Mouse (Mus musculus): Measurements from ENCODE around the gene 3110082I17Rik.

DNA sequence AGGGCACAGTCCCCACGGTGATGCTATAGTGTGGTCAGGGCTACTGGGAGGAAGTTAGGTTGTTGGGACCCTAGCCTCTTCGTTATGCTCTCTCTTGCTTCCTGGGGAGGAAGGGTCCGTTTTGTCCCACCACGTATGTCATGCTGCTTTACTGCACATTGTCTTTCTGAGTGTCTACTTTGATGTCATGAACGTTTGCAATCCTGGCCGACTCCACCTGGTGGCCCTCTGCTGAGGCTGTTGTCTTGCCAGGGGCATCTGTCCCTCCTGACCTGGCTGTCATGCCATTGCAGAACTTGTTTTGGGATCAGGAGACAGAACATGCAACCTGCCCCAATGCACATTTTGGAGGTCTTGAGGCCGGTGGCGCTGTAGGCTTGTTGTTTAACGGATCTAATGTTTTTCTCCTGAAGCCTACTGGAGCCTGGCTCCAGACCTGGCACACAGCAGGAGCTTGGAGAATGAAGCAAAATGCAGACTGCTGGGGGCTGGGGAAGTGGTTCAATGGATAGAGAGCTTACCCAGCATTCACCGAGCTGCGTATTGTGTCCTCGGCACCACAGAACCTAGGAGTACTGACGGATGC, 134.1 kb downstream of the 3110082I17Rik start:
- TF ChIP-seq TCF12 (IDR thresholded peaks at IDR 0.05; ENCODE audit: low read depth, low read length) (no peak), POLR2AphosphoS2 (IDR thresholded peaks at IDR 0.05; ENCODE audit: low read depth, low read length) (no peak), E2F4 (IDR thresholded peaks at IDR 0.05; ENCODE audit: insufficient replicate concordance, low read depth, low read length) (no peak), TBP (conservative IDR thresholded peaks at IDR 0.05; ENCODE audit: low read depth, low read length) (no peak), CHD2 (IDR thresholded peaks at IDR 0.05; ENCODE audit: low read length) (no peak), CHD1 (IDR thresholded peaks at IDR 0.05; ENCODE audit: low read depth, low read length) (no peak), MAX (IDR thresholded peaks at IDR 0.05; ENCODE audit: low read length) (no peak), EP300 (IDR thresholded peaks at IDR 0.05; ENCODE audit: low read length) (no peak), CTCF (conservative IDR thresholded peaks at IDR 0.05 in 1 of 2, IDR thresholded peaks at IDR 0.05 in 1 of 2; ENCODE audit: low read depth in 2 of 2, low read length in 2 of 2) (peak in 1 of 2 experiments; percentile 66; a peak in 2 of 4 replicates)

Measured in CH12.LX (cell line).